Mouse (Mus musculus): ENCODE data around the gene Pdzd11. TPM values are rescaled to one million over a fixed set of nuclear protein-coding genes. Genes with fewer than 3 reads are reported as not detected.

Pdzd11 gene
- total RNA-seq (2021) = 10 to 100 TPM; 41.0 to 41.9 TPM
- long read RNA-seq, experiment 1, transcript Pdzd11-201 (7 exons, 1,626 nt) = major isoform, 30 of 56 reads
- long read RNA-seq, experiment 1, transcript Pdzd11-202 (7 exons, 1,041 nt) = minor isoform, 16 of 56 reads
- long read RNA-seq, experiment 1, partial matches to known transcripts = 0 of 56 reads
- long read RNA-seq, experiment 1, other reads (novel, unspliced or antisense) = 8 of 56 reads
- long read RNA-seq, experiment 2, transcript Pdzd11-201 (7 exons, 1,626 nt) = major isoform, 28 of 42 reads
- long read RNA-seq, experiment 2, transcript Pdzd11-202 (7 exons, 1,041 nt) = minor isoform, 9 of 42 reads
- long read RNA-seq, experiment 2, partial matches to known transcripts = 1 of 42 reads
- long read RNA-seq, experiment 2, other reads (novel, unspliced or antisense) = 3 of 42 reads

DNA sequence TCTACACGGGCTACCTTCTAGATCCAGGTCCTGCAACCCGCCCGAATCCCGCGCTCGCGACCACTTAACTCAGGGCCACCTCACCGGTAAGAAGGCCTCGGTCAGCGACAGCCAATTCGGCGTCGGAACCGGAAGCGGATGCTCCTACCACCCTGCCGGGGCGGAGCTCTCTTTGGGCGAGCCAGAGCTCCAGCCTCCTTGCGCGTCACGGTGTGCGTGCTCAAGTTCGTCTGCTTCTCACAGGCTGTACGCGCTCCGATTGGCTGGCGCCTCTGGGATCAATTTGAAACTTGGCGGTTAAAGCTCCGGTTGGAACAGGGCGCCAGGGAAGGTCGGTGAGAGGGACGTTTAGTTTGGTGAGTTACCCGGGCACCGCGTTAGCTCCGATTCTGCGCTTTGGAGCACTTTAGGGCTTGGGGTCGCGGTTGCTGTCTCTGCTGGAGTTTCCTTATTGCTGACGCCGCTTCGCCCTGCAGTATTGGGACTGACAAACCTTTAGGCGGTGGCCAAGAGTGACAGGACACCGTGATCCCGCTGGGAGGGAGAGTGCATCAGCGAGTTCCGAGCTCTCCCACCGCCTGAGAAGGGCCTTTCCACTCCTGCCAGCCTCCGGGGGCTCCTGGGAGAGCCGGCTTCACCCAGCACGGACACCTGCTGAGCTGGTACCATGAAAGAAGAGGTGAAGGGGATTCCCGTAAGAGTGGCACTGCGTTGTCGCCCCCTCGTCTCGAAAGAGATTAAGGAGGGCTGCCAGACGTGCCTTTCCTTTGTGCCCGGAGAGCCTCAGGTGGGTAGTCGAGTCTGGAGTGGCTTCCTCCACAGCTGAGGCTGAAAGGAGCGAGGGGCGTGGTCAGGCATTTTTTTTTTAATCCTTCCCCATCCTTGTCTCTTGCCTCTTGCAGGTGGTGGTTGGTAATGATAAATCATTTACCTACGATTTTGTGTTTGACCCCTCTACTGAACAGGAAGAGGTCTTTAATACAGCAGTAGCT, at the start of gene Pdzd11:
Pdzd11 (minus strand) TSS at position 767 of the 992 bp plus-strand sequence.
- peak; percentile 90 for DNase-seq

DNA sequence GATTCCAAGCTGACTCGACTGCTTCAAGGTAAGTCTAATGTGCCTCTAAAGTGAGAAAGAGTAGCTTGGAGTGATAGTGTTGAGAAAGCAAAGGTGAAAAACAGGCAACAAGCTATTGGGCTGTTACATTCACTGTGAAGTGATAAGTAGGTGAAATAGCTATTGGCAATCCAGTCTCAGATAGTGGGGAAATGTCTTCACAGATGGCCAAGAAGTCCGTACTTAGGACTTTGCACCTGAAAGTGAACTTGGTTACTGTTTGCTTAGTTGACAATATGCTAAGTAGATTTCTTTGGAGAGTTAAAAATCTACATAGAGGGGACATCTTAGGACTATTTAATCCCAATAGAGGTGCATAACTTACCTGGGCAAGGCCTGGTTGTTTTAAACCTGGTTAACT, 38.5 kb upstream of the Pdzd11 start:
- no peak for DNase-seq

DNA sequence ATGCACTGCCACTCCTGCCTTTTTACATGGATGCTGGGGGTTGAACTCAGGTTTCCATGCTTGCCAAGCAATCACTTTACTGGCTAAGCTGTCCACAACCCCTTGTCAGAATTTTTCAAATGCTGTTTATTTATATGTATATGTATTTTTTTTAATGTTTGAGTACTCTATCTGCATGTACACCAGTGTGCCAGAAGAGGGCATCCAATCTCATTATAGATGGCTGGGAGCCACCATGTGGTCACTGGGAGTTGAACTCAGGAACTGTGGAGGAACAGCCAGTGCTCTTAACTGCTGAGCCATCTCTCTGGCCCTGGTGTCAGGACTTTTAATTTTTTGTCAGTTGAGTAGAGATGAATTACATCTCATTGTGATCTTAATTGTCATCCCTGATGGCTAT, 26.5 kb upstream of the Pdzd11 start:
- DNase-seq = no peak

DNA sequence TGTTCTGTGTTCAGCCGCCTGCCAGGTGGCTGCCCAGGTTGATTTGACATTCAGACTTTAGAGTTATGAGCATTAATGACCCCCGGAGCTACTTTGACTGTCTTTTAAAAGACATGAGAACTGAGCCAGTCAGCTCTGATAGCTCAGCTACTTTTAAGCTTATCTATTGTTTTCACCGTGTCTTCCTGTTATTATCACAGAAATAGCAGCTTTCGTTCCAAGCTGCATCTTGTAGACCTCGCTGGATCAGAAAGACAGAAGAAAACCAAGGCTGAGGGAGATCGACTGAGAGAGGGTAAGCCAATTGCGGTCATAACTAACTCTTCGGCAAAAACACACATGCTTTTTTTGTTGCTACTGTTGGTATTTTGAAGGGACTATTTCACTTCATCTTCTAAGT, 12.1 kb upstream of the Pdzd11 start:
- DNase-seq = no peak

DNA sequence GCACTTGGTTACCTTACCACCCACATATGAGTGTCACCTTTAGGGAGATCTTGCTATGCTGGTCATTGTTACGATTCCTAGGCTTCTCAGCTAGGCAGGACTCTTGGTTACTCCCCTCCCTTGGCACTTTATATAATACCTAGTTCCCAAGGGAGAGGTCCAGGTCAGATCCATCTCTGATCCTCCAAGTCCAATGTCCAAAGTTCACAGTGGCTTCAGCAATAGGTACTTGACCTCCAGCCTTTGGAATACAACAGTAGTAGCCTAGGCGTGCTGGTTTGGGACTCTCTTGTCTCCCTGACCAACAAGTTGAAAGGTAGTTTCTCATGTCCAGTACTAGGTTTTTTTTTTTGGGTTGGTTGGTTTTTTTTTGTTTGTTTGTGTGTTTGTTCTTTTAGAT, 2.7 kb upstream of the Pdzd11 start:
- DNase-seq = no peak

DNA sequence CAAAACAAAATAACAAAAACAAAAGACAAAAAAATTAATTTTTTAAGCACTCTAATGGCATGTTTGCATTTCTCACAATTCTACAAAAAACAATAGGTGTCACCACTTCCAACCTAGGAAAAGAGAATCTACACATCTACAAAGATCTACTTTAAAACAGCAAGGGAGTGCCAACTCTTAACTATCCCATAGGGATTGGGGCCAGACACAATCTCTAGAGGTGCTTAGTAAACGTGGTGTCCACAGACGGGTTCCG, 894 bp downstream of the Pdzd11 start, which contains the start of gene Kif4:
Kif4 (plus strand) TSS at position 192 of the 256 bp plus-strand sequence.
- no peak for DNase-seq

DNA sequence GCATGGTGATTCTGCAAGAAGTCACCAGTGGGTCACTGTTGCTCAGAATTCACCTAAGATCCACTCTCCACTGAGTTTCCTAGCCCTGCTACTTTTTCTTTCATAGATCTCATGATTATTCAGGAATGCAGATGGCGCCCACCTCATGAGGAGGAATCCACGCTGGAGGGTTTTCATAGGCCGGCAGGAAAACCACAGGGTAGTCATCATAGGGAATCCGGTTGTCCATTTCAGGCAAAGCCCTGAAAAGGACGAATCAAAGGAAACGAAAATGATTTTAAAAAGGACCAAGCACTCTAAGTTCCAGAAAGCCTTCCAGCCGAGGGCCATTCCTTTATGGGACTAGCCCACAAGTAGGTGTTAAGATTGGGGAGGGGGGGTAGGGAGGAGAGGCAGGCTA, 1.2 kb downstream of the Pdzd11 start:
- DNase-seq = no peak

DNA sequence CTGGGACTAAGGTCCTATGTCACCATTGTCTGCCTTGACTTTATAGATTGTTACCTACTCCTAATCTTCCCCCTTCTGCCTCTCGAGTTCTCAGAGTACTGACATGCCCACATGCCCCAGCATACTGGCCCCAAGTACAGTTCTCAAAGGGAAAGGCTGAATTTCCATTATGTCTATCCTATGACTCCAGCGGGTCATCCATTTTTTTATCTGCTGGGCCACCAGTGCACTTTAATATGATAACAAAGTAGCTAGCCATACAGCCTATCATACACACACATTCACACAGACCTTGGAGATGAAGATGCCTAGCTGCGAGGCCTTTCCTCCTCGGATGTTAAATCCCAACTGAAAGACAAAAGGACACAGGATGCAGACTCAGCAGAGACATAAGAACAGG, 2.1 kb downstream of the Pdzd11 start:
- DNase-seq = no peak

DNA sequence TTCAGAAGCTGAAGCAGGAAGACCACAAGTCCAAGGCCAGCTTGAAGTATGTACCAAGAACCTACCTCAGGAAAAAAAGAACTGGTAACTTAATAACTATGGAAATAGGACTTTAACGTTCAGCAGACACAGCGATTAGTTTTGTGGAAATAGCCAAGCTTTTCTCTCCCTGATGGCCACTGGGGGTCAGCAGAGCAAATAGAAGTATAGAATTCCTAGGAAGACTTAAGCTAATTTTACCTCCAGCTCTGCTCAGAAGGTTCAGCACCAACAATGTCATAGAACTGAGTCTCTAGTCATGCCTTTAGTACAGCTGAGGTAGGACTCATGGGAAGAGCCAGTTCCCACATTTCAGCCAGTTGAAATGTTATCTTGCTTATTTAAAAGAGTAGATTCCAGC, 5.0 kb downstream of the Pdzd11 start:
- no peak for DNase-seq

DNA sequence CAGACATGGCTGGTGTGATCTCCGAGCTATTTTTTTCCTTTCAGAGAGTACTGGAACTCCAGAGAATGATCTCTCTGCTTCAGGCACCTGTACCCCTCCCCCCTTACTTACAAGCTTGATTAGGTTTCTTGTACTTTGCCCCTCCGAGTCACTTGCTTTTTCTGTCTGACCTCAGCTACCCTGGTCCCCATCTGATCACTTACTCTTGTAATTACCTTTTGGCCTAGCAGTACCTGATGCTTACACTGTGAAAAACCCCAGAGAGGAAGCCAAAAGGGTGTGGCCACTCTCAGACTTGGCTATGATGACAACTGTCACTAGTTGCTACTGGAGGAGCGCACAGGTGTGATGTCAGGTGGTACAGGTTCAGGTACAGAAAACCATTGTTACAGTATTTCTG, 7.9 kb downstream of the Pdzd11 start:
- DNase-seq = no peak

DNA sequence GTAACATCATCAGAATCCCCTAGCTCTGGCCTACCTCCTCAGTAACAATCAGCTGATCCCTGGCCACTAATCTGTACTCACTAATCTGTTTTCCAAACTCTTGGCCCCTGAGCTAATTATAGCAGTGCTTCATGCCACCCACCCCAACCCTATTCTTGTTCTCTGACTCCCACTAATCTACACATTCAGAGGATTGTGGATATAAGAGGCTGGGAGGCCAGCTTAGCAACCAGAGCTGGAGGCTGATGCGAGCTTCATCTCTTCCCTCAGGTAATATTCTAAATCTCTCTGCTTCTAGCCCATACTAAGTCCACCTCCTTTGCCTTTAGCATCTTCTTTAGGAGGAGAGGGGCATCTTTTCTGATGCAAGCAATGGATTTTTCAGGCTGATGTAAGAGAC, 21.1 kb downstream of the Pdzd11 start, which contains the start of gene Arr3:
Arr3 (plus strand) TSS at position 184 of the 400 bp plus-strand sequence.
- no peak for DNase-seq

DNA sequence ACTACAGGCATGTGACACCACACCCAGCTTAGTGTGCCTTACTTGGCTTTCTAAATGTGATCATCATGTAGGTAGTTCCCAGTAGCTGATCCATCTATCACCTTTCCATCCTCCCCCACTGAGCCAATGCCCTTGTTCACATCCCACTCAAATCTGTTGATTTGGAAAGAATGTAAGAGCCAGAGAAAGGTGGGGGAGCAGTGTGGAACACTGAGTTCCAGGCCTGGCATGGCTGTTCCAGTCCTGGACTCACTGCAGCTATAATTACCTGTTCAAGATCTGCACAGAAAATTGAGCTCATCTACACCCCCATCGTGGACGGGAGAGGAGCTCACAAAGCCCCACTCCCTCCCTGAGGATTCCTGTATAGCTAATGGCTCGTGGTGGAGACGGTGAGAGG, 26.6 kb downstream of the Pdzd11 start:
- no peak for DNase-seq

DNA sequence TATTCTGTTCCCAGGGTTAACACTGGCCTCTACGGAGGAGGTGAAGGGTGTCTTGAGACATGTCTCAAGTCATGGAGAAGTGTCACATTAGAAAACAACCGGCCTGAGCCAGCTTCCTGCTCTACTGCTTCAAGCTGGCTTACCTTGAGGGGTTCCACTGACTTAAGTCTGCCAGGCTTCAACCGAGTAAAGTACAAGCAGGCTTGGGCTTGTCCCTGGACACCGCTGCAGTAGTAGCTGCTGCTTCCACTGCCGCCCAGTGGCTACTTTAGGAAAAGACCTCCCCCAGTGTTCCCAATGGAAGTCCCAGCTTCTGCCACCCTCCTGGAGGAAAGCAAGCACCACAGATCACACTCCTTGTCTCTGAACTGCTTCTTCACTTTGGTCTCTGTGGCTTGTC, 28.9 kb downstream of the Pdzd11 start:
- DNase-seq = peak; percentile 60

DNA sequence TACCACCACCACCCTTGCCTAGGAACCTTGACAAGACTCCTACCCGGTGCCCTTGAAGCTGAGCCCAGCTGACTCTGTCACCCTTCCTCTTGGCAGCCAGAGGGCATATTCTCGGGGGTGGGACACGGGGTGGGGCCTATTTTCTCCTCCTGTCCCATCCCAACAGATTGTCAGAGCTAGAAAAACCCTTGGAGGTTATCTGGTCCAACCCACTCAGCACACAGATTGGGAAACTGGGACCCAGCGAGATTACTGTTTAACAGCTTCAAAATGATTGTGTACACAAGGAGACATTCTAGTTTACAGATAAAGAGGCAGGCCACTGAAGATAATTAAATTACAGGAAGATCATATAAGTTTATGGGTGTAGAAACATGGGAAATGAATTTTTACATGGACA, 31.6 kb downstream of the Pdzd11 start, which contains the start of gene P2ry4:
P2ry4 (minus strand) TSS at position 79 of the 400 bp plus-strand sequence.
- DNase-seq = no peak

Other genes with a start within 250 kb of the Pdzd11 start
- not detected for gene Otud6a, start 197.6 kb downstream of the Pdzd11 start, total RNA-seq (2021)
- gene Awat2, start 183.9 kb downstream of the Pdzd11 start, total RNA-seq (2021) = 1 to 10 TPM in 1 of 2 experiments, under 1 TPM in 1; 0.33 to 1.2 TPM
- 10 to 100 TPM; 67.9 to 75.1 TPM for gene Igbp1, start 132.3 kb downstream of the Pdzd11 start, total RNA-seq (2021)
- gene Dgat2l6, start 101.7 kb downstream of the Pdzd11 start, total RNA-seq (2021) = not detected
- not detected for gene Awat1, start 54.3 kb downstream of the Pdzd11 start, total RNA-seq (2021)
- gene P2ry4, start 31.7 kb downstream of the Pdzd11 start, total RNA-seq (2021) = 1 to 10 TPM in 1 of 2 experiments, under 1 TPM in 1; 0.45 to 1.3 TPM
- gene Arr3, start 21.1 kb downstream of the Pdzd11 start, total RNA-seq (2021) = not detected
- 1 to 10 TPM; 7.0 to 8.0 TPM for gene Kif4, start 831 bp downstream of the Pdzd11 start, total RNA-seq (2021)
- gene Gdpd2, start 103.3 kb upstream of the Pdzd11 start, total RNA-seq (2021) = 1 to 10 TPM in 1 of 2 experiments, under 1 TPM in 1; 0.69 to 1.2 TPM
- gene Dlg3, start 141.2 kb upstream of the Pdzd11 start, total RNA-seq (2021) = 10 to 100 TPM; 20.2 to 29.0 TPM